Mouse (Mus musculus) brain, embryonic 14.5 days (tissue): ENCODE data around the gene Zfp747.

ENCODE experiments used
- CTCF ChIP-seq: fragments of 200-500 bp; IDR thresholded peaks from 2 replicates; pipeline ENCODE4 v1.5.1; 2012; ENCODE audit warnings: inconsistent platforms, mild to moderate bottlenecking, moderate library complexity, borderline replicate concordance; ENCODE audit not compliant: insufficient read depth, insufficient read length; ENCODE audit errors: extremely low read depth
- POLR2A ChIP-seq: fragments of 200-500 bp; IDR thresholded peaks from 2 replicates; pipeline ENCODE4 v1.6.1; 2012; ENCODE audit warnings: mild to moderate bottlenecking, inconsistent platforms, borderline replicate concordance; ENCODE audit not compliant: poor library complexity, insufficient read depth, insufficient read length, severe bottlenecking; ENCODE audit errors: extremely low read depth

DNA sequence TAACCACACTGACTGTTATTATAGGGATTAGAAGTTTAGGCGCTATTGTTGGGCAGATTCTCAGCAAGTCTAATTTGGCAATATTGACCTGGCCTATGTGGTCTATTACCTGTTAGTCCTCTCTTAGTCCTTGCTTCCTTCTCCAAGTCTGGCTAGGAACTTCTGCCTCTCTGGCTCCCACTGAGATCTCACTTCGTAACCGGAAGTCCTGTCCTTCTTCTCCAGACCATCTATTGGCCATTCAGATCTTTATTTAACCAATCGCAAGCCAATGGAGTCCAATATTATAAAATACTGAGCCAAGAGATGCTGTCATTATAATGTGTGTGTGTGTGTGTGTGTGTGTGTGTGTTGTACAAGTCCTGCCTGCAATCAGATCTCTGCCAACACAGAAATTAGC is 11.7 kb downstream of the Zfp747 start:
- TF ChIP-seq POLR2A (no peak), CTCF (no peak)
